Mouse (Mus musculus) heart, adult 8-10 months (tissue): ENCODE measurements around the gene Tab1. TPM values are rescaled to one million over a fixed set of nuclear protein-coding genes. Genes with fewer than 3 reads are reported as not detected.

Experiments
- DNase-seq: peaks from one replicate; pipeline ENCODE4 v3.0.0; 2022; ENCODE audit warnings: low spot score
- total RNA-seq, 4 experiments: library from RNA; stranded (reverse); gene quantifications; 2 replicates each; pipeline ENCODE4 v1.2.4; 2022

Gene Tab1
- total RNA-seq, 4 experiments from 2014 or later, result 17.7 to 24.7 (median 23.3) TPM

GRCm38 (mm10) chr15:80137945-80138791 is 5.2 kb downstream of the Tab1 start:
- no peak for DNase-seq

- DNase-seq, result no peak
Measured at GRCm38 (mm10) chr15:80140302-80140701, 7.4 kb downstream of the Tab1 start.

DNA sequence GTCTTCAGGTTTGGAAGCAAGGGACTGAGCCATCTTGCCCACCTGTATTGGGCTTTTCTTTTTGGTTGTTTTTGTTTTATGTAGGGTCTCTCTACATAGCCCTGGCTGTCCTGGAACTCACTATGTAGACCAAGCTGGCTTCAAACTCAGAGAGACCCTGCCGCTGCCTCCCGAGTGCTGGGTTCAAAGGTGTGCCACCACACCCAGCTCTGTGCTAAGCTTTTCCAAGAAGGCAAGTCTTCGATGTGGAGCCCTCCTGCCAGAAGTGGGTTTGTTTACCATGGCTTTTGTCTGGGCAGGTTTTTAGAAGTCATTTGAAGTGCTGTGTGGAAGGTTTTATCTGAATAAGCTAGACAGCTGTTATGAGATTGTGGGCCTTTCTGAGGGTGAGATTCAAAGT is 8.0 kb downstream of the Tab1 start:
- no peak for DNase-seq

DNA sequence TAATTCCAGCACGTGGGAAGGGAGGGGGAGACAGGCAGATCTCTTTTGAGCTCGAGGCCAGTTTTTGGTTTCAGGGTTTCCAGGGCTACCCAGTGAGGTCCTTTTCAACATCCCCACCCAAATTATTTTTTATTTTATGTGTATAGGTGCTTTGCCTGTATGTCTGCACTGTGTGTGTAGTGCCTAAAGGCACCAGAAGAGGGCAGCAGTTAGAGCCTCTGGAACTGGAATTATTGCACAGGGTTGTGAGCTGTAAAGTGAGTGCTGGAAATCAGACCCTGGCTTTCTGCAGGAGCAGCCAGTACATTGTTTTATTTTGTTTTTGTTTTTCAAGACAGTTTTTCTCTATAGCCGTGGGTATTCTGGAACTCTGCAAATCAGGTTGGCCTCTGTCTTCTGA is 9.2 kb downstream of the Tab1 start:
- DNase-seq, result no peak

GRCm38 (mm10) chr15:80143760-80144159 is 10.8 kb downstream of the Tab1 start:
- no peak for DNase-seq

GRCm38 (mm10) chr15:80145397-80145796 is 12.5 kb downstream of the Tab1 start:
- no peak for DNase-seq

- DNase-seq, result no peak
Measured at GRCm38 (mm10) chr15:80146153-80146552, 13.2 kb downstream of the Tab1 start.

GRCm38 (mm10) chr15:80147090-80147489 is 14.2 kb downstream of the Tab1 start:
- DNase-seq, result no peak

DNA sequence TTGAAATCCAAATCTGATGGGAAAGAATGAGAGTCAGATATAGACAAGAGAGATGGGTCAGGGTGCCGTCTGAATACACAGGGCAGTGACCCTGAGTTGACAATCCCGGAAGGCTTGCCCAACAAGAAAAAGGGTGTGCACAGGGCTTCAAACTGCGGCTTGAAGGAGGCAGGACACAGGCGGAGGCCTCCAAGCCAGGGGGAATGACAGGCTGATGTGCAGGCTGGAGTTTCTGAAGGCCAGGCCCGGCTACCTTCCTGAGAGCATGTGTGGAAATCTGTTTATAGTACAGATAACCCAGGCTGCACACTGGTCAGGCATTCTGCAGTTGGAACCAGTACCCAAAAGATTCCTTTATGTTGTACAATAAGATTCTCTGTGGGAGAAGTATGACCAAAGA is 14.6 kb downstream of the Tab1 start:
- no peak for DNase-seq

DNA sequence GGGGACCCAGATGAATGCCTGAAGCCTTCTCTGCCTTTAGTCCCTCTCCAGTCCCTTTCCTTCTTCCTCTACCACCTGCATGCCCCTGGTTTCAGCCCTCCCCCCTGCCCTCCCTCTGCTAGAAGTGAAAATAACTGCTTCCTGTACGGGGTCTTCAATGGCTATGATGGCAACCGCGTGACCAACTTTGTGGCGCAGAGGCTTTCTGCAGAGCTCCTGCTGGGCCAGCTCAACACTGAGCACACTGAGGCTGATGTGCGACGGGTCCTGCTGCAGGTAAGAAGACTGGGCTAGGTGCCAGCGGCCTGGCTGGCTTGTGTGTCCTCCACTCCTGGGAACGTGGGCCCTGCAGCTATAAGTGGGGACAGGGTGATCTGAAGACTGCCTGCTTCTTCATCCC is 15.6 kb downstream of the Tab1 start:
- DNase-seq, result no peak

GRCm38 (mm10) chr15:80149517-80149916 is 16.6 kb downstream of the Tab1 start:
- no peak for DNase-seq

GRCm38 (mm10) chr15:80152663-80153062 is 19.7 kb downstream of the Tab1 start:
- DNase-seq, result no peak

DNA sequence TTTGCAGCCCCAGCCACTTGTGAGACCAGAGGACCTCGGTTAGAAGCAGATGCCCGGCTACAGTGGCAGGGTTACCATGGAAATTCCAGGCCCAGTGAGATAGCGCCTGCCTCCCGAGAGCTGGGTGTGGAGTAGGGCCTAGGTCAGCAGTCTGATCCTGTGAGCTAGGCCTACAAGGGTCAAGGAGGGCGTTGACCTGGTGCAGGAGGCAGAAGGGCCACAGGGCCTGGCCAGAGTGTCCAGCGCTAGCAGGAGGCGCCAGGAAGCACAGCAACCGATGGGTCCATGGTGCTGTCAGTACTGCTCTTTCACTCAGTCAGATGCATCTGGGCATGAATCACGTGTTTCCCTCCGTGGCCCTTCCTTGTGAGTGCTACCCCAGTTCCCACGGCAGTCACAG is 20.8 kb downstream of the Tab1 start:
- no peak for DNase-seq

GRCm38 (mm10) chr15:80155707-80156106 is 22.8 kb downstream of the Tab1 start:
- DNase-seq, result no peak

DNA sequence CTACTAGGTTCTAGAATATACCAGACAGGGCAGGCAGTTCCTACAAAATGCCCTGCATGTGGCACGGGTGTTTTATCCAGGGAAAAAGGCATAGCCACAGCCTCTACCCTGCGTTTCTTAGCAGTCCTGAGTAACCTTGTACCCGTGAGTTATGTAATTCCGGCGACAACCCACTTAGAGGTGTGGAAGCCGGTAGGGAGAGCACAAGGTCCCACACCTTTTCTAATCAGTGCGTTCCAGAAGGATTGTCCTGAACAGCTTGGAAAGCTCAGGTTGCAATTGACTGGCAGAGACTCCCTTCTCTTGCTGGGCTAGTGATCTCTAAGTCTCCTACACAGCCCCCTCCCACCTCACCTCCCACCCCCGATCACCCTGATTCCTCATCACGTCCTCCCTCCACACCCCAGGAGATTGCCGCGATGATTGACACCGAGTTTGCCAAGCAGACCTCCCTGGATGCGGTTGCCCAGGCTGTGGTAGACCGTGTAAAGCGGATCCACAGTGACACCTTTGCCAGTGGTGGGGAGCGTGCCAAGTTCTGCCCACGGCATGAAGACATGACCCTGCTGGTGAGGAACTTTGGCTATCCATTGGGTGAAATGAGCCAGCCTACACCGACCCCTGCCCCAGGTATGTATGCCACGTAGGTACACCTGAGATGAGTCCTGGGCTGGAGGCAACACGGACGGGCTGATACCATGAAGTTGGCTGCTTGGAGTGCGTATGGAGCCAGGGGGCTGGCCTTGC is 24.4 kb downstream of the Tab1 start:
- no peak for DNase-seq

DNA sequence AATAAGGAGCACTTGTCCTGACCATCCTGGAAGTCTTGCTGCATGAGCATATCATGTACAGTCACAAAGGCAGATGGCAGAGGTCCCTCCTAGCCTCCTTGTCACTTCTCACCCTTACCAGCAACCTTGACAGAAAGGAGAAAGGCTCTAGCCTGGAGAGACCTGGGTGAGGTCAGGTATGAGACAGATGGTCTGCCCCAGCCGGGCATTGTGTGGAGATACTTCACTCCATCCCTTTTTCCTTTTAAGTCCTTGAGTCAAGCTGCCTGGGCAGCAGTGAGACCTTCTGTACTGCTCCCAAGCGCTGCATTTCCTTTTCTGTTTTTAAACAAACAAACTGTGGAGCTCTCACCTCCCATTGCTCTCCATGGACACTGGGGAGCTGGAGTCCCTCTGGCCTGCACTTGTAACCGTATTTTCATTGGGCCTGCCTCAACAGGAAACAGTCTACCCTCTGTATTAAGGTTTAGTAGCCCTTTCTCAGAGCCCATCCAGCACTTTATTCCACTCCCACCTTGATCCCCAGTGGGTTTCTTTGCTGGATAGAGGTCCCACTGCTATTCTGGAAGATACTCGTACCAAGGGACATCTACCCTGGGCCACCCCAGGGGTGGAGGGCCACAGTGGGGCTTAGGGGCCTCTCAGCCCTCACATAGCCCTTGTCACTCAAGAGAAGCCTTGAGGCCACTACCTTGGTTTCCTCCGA is 25.2 kb downstream of the Tab1 start:
- no peak for DNase-seq

- DNase-seq, result no peak
Measured at GRCm38 (mm10) chr15:80158707-80159090, 25.8 kb downstream of the Tab1 start.

DNA sequence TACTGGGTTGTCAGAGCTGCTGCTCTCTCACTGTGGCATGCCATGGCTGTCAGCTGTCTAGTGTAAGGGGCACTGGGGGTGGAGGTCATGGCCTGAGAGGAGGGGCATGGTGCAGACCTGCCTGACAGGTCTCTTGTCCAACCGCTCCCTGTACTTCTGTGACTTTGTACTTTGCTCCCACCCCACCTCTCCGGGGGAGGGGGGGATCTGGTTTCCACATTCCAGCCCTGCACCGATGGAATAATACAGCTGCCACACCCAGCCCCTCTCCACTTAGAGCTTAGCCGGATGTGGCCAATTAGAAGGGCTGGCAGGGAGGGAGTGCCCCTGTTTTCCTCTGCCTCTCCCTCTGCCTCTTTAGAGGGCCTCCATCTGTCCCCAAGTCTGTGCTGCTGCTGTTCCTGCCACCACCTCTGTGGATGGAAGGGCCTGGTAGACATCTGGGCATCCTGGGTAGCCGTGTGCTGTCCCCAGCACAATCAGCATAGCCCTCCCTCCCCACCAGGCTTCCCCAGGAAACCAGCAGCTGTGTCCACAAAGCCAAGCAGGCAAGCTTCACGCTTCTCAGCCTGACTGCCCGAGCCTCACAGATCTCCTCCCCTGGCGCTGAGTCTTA is 26.5 kb downstream of the Tab1 start:
- no peak for DNase-seq

- DNase-seq, result no peak
Measured at GRCm38 (mm10) chr15:80160223-80160622, 27.3 kb downstream of the Tab1 start.

DNA sequence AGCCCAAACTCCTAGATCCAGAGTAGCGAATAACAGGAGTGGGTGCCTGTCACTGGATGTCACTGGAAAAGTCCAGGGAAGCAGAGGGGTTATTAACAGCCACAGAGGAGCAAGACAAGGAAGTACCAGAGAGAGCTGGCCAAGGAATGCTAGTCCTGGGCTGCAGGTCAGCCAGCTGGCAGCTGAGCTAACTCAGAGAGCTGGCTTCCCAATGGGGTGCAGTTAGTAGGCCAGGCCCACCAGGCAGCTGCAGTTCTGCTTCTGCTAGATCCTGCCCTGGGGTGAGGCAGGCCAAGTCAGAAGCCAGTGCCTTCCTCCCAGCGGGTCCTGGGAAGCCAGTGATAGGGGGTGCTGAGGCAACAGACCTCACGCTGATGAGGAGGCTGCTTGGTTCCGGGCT is 27.8 kb downstream of the Tab1 start:
- peak; percentile 37 for DNase-seq

- no peak for DNase-seq
Measured at GRCm38 (mm10) chr15:80161199-80161598, 28.3 kb downstream of the Tab1 start.

GRCm38 (mm10) chr15:80162401-80162964 is 29.6 kb downstream of the Tab1 start:
- DNase-seq, result no peak
